In the genomic region with DNA sequence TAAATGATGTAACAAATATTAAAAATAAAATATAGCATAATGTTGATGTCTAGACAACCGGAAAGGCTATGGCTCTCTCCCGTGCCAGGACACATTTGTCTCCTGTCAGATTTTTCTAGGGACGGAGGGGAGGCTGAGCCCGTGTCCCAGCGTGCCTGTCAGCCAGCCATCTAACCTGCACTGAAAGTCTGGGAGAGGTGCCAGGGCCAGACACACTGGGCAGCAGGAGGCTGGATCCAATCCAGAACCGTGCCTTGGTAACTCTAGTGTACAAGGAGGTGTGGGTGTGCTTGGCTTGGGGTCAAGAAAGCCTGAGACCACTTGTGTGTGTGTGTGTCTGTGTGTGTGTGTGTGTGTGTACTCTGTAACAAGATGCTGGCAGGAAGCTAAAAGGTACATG, we compare ENCODE assay signal across 9 mouse cellular contexts. TPM values are rescaled to one million over a fixed set of nuclear protein-coding genes. Genes with fewer than 3 reads are reported as not detected.
DNase-seq lines count a peak whose midpoint lies in the region; ATAC-seq lines count a peak whose summit lies in the region.
"Had no signal": no experiment of that assay in that cellular context is flagged by ENCODE, and none has a peak within 500 bp of the region (broad histone marks: within the 10 kb centered on the region; RNA-seq: fewer than 3 reads in every experiment).

No protein-coding gene starts in this region.

- 0 out of 2 replicates have a peak, but pooled peaks cover 2% of the 10 kb centered on the region for H3K27me3 ChIP-seq in midbrain, embryonic 13.5 days
- no peaks in the 10 kb centered on the region for H3K27me3 ChIP-seq in midbrain, embryonic 15.5 days (replicated peaks)
- peaks cover 17% of the 10 kb centered on the region for H3K27me3 ChIP-seq in midbrain, embryonic 10.5 days (ENCODE audit: low read depth, poor library complexity, severe bottlenecking)
- H3K27me3 ChIP-seq: neural tube, embryonic 12.5 days had no signal

- peak; percentile 91 for DNase-seq in cerebellum, adult 11-12 months
- DNase-seq in heart, postnatal 14 days, result peak; percentile 69 to 80
- peak; percentile 85 for DNase-seq in lung, postnatal 14 days
- DNase-seq in retina, embryonic 14.5 days (ENCODE audit: low spot score), result no peak
- DNase-seq in midbrain, embryonic 10.5 days (ENCODE audit: low spot score), result no peak

- no peaks in the 10 kb centered on the region for H3K9me3 ChIP-seq in midbrain, embryonic 13.5 days
- no peaks in the 10 kb centered on the region for H3K9me3 ChIP-seq in midbrain, embryonic 15.5 days
- no peaks in the 10 kb centered on the region for H3K9me3 ChIP-seq in midbrain, embryonic 10.5 days (replicated peaks)
- H3K9me3 ChIP-seq: neural tube, embryonic 12.5 days had no signal

- ATAC-seq in midbrain, embryonic 13.5 days, result peak; percentile 31; the same call in 1 of the 2 replicates
- ATAC-seq in midbrain, embryonic 15.5 days (replicated peaks), result no peak
- no peak for ATAC-seq in monocyte, adult 5-6 weeks (replicated peaks; ENCODE audit: insufficient number of reproducible peaks, low FRiP score, low TSS enrichment, poor library complexity, severe bottlenecking)

- H3K4me1 ChIP-seq in midbrain, embryonic 13.5 days (replicated peaks), result peaks cover 25% of the 10 kb centered on the region
- H3K4me1 ChIP-seq in midbrain, embryonic 15.5 days, result peaks cover 22% of the 10 kb centered on the region
- peaks cover 27% of the 10 kb centered on the region for H3K4me1 ChIP-seq in midbrain, embryonic 10.5 days

- intact Hi-C loops in heart, postnatal 14 days (cut with DNase I), result no loop called here

- H3K4me3 ChIP-seq in midbrain, embryonic 13.5 days (replicated peaks), result no peak overlapping the region
- H3K4me3 ChIP-seq in midbrain, embryonic 15.5 days, result no peak overlapping the region
- H3K4me3 ChIP-seq in midbrain, embryonic 10.5 days, result no peak overlapping the region
- H3K4me3 ChIP-seq: neural tube, embryonic 12.5 days had no signal

- no peak overlapping the region for H3K9ac ChIP-seq in midbrain, embryonic 13.5 days (replicated peaks)
- no peak overlapping the region for H3K9ac ChIP-seq in midbrain, embryonic 15.5 days
- H3K9ac ChIP-seq: neural tube, embryonic 12.5 days had no signal

- WGBS in midbrain, embryonic 13.5 days, result 79% methylated on average over 6 of the region's 6 CpGs
- 77% methylated on average over 6 of the region's 6 CpGs for WGBS in midbrain, embryonic 15.5 days
- 84% methylated on average over 6 of the region's 6 CpGs for WGBS in midbrain, embryonic 10.5 days

- no peak overlapping the region for H3K27ac ChIP-seq in midbrain, embryonic 13.5 days
- H3K27ac ChIP-seq in midbrain, embryonic 15.5 days, result no peak overlapping the region
- H3K27ac ChIP-seq in midbrain, embryonic 10.5 days (replicated peaks), result no peak overlapping the region
- H3K27ac ChIP-seq: neural tube, embryonic 12.5 days had no signal

- H3K36me3 ChIP-seq in midbrain, embryonic 13.5 days, result no peaks in the 10 kb centered on the region
- H3K36me3 ChIP-seq in midbrain, embryonic 15.5 days (replicated peaks), result no peaks in the 10 kb centered on the region
- H3K36me3 ChIP-seq in midbrain, embryonic 10.5 days, result no peaks in the 10 kb centered on the region
- H3K36me3 ChIP-seq: neural tube, embryonic 12.5 days had no signal

- no peak overlapping the region for H3K4me2 ChIP-seq in midbrain, embryonic 13.5 days (replicated peaks)
- H3K4me2 ChIP-seq in midbrain, embryonic 15.5 days, result no peak overlapping the region
- H3K4me2 ChIP-seq: neural tube, embryonic 12.5 days had no signal

RNA-seq across cellular contexts. Expression of gene Stx1a, which starts 1.5 kb away (rescaled TPM):
- 63.4 and 69.7 TPM in 2 replicates for polyA plus RNA-seq in midbrain, embryonic 13.5 days (2015; fragmentation: Nextera tagmentation; extraction: Ambion mirVana)
- polyA plus RNA-seq in midbrain, embryonic 15.5 days (2015; fragmentation: Nextera tagmentation; extraction: Ambion mirVana), result 156 and 157 TPM in 2 replicates
- 1 to 10 TPM; 2.6 to 4.3 TPM for total RNA-seq in heart, postnatal 14 days (2021)
- 13.3 and 17.5 TPM in 2 replicates for polyA plus RNA-seq in midbrain, embryonic 10.5 days (2016; fragmentation: Nextera tagmentation; extraction: Ambion mirVana)
- 0.29 to 0.76 TPM in 2 of 3 replicates, not detected in the other for total RNA-seq in monocyte, adult 5-6 weeks (2017)

RNA-seq across cellular contexts. Expression of gene Abhd11, which starts 12.9 kb away (rescaled TPM):
- 50.7 and 51.2 TPM in 2 replicates for polyA plus RNA-seq in midbrain, embryonic 13.5 days (2015; fragmentation: Nextera tagmentation; extraction: Ambion mirVana)
- 68.4 and 70.1 TPM in 2 replicates for polyA plus RNA-seq in midbrain, embryonic 15.5 days (2015; fragmentation: Nextera tagmentation; extraction: Ambion mirVana)
- 10 to 100 TPM; 61.4 to 65.0 TPM for total RNA-seq in heart, postnatal 14 days (2021)
- polyA plus RNA-seq in midbrain, embryonic 10.5 days (2016; fragmentation: Nextera tagmentation; extraction: Ambion mirVana), result 39.4 and 39.8 TPM in 2 replicates
- total RNA-seq in monocyte, adult 5-6 weeks (2017), result 13.0 to 27.0 TPM (median 24.1 TPM) in 3 replicates

RNA-seq across cellular contexts. Expression of gene Cldn3, which starts 35.8 kb away (rescaled TPM):
- polyA plus RNA-seq in midbrain, embryonic 13.5 days (2015; fragmentation: Nextera tagmentation; extraction: Ambion mirVana), result 1.7 and 1.8 TPM in 2 replicates
- 2.1 and 3.0 TPM in 2 replicates for polyA plus RNA-seq in midbrain, embryonic 15.5 days (2015; fragmentation: Nextera tagmentation; extraction: Ambion mirVana)
- total RNA-seq in heart, postnatal 14 days (2021), result 1 to 10 TPM in 1 of 2 experiments, under 1 TPM in 1; 0.22 to 1.4 TPM
- 2.0 and 2.9 TPM in 2 replicates for polyA plus RNA-seq in midbrain, embryonic 10.5 days (2016; fragmentation: Nextera tagmentation; extraction: Ambion mirVana)
- not detected in 3 replicates for total RNA-seq in monocyte, adult 5-6 weeks (2017)

RNA-seq across cellular contexts. Expression of gene Dnajc30, which starts 42.2 kb away (rescaled TPM):
- polyA plus RNA-seq in midbrain, embryonic 13.5 days (2015; fragmentation: Nextera tagmentation; extraction: Ambion mirVana), result 40.4 and 41.3 TPM in 2 replicates
- 43.4 and 47.8 TPM in 2 replicates for polyA plus RNA-seq in midbrain, embryonic 15.5 days (2015; fragmentation: Nextera tagmentation; extraction: Ambion mirVana)
- 10 to 100 TPM; 25.9 to 26.2 TPM for total RNA-seq in heart, postnatal 14 days (2021)
- 27.2 and 28.3 TPM in 2 replicates for polyA plus RNA-seq in midbrain, embryonic 10.5 days (2016; fragmentation: Nextera tagmentation; extraction: Ambion mirVana)
- 3.8 to 6.5 TPM (median 5.5 TPM) in 3 replicates for total RNA-seq in monocyte, adult 5-6 weeks (2017)

RNA-seq across cellular contexts. Expression of gene Bud23, which starts 42.9 kb away (rescaled TPM):
- 89.8 and 103 TPM in 2 replicates for polyA plus RNA-seq in midbrain, embryonic 13.5 days (2015; fragmentation: Nextera tagmentation; extraction: Ambion mirVana)
- 78.1 and 82.5 TPM in 2 replicates for polyA plus RNA-seq in midbrain, embryonic 15.5 days (2015; fragmentation: Nextera tagmentation; extraction: Ambion mirVana)
- 10 to 100 TPM; 24.9 to 26.8 TPM for total RNA-seq in heart, postnatal 14 days (2021)
- polyA plus RNA-seq in midbrain, embryonic 10.5 days (2016; fragmentation: Nextera tagmentation; extraction: Ambion mirVana), result 158 and 179 TPM in 2 replicates
- total RNA-seq in monocyte, adult 5-6 weeks (2017), result 50.6 to 85.3 TPM (median 72.7 TPM) in 3 replicates

Comparison
In these comparisons a context has a peak if more than half of its experiments do, and no peak if none do; other contexts are left out.
1. DNase-seq: peak in cerebellum, adult 11-12 months (single experiment), heart, postnatal 14 days (2 of 2) and lung, postnatal 14 days (single experiment); none in retina, embryonic 14.5 days (single experiment) and midbrain, embryonic 10.5 days (single experiment).